Mouse (Mus musculus) embryo, embryonic 9.5 days (tissue): ENCODE results near the gene Tnk2.

Source experiments
- DNase-seq: peaks from one replicate; pipeline ENCODE4 v3.0.0-alpha.2; 2017; ENCODE audit errors: extremely low spot score

Gene Tnk2

GRCm38 (mm10) chr16:32660095-32660494 lies 16.4 kb downstream of the Tnk2 start:
- no peak for DNase-seq

GRCm38 (mm10) chr16:32660557-32661321 lies 17.1 kb downstream of the Tnk2 start:
- DNase-seq = no peak

GRCm38 (mm10) chr16:32661493-32661921 lies 17.8 kb downstream of the Tnk2 start:
- no peak for DNase-seq

- DNase-seq = no peak
Measured at GRCm38 (mm10) chr16:32662372-32662771, 18.7 kb downstream of the Tnk2 start.

- DNase-seq = no peak
Measured at GRCm38 (mm10) chr16:32663231-32663858, 19.7 kb downstream of the Tnk2 start.

- DNase-seq = no peak
Measured at GRCm38 (mm10) chr16:32664211-32664610, 20.5 kb downstream of the Tnk2 start.

GRCm38 (mm10) chr16:32665851-32666665 lies 22.4 kb downstream of the Tnk2 start:
- DNase-seq = no peak

- no peak for DNase-seq
Measured at GRCm38 (mm10) chr16:32666671-32667551, 23.2 kb downstream of the Tnk2 start.

- DNase-seq = no peak
Measured at GRCm38 (mm10) chr16:32667552-32667872, 23.8 kb downstream of the Tnk2 start.

GRCm38 (mm10) chr16:32668030-32668429 lies 24.4 kb downstream of the Tnk2 start:
- no peak for DNase-seq

GRCm38 (mm10) chr16:32668472-32668871 lies 24.8 kb downstream of the Tnk2 start:
- no peak for DNase-seq

- no peak for DNase-seq
Measured at GRCm38 (mm10) chr16:32669243-32669642, 25.6 kb downstream of the Tnk2 start.

GRCm38 (mm10) chr16:32670354-32671124 lies 26.9 kb downstream of the Tnk2 start:
- no peak for DNase-seq

- no peak for DNase-seq
Measured at GRCm38 (mm10) chr16:32671206-32671887, 27.7 kb downstream of the Tnk2 start.

- no peak for DNase-seq
Measured at GRCm38 (mm10) chr16:32672250-32672649, 28.6 kb downstream of the Tnk2 start.

GRCm38 (mm10) chr16:32672861-32673560 lies 29.3 kb downstream of the Tnk2 start:
- DNase-seq = no peak

- DNase-seq = no peak
Measured at GRCm38 (mm10) chr16:32674121-32674740, 30.6 kb downstream of the Tnk2 start.

- DNase-seq = no peak
Measured at GRCm38 (mm10) chr16:32677040-32677700, 33.5 kb downstream of the Tnk2 start.

- DNase-seq = no peak
Measured at GRCm38 (mm10) chr16:32677903-32678302, 34.2 kb downstream of the Tnk2 start.
